Mouse (Mus musculus) monocyte, adult 2 months (primary cell): ENCODE data around the gene 1700066M21Rik.
A peak's percentile ranks its signal among the peaks of the same experiment; 100 is the strongest.

ENCODE experiments used
- DNase-seq, 2 experiments: peaks; one replicate each; pipeline ENCODE4 v3.0.0; 2022; ENCODE audit warnings: low spot score in 2 of 2, low read depth in 1 of 2

The 1700066M21Rik gene

GRCm38 (mm10) chr1:57377376-57378341 lies at the start of gene 1700066M21Rik:
Gene 1700066M21Rik, plus strand, starts transcription at chr1:57377620.
- DNase-seq = peak; percentile 78 to 90

- DNase-seq = no peak
Observed at GRCm38 (mm10) chr1:57329285-57330093, 47.9 kb upstream of the 1700066M21Rik start.

- DNase-seq = no peak
Observed at GRCm38 (mm10) chr1:57330228-57330627, 47.2 kb upstream of the 1700066M21Rik start.

GRCm38 (mm10) chr1:57332040-57332439 lies 45.4 kb upstream of the 1700066M21Rik start:
- DNase-seq = no peak

DNA sequence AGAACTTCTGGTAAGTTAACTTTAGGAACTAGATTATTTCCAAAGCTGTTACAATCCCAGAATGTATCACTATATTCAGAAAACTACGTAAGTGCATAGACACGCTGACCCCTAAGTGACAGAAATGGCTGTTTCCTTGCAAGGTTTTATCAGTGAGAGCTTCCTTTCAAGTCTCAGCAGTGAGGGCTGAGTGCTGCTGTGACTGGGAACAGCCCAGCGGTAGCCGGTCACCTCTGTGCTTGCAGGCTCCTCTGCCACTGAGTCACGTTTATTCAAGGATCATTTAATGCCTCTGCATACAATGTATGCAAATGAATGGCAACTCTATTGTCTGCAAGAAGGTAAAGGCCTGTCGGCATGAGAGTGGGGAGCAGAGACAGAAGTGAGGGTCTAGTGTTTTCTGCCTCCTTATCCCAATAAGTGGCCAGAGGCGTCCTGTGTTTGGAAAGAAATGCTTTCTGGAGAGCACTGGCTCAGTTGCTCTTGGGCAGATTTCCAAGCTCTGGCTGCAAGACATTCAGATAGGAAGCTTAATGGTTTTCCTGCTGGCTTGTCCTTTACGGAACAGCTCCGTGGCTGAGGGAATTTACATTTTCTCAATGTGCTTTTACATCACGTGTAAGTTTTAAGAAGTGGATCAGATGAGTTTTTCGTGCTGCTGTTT lies 43.7 kb upstream of the 1700066M21Rik start:
- DNase-seq = no peak

- no peak for DNase-seq
Observed at GRCm38 (mm10) chr1:57335200-57335599, 42.2 kb upstream of the 1700066M21Rik start.

DNA sequence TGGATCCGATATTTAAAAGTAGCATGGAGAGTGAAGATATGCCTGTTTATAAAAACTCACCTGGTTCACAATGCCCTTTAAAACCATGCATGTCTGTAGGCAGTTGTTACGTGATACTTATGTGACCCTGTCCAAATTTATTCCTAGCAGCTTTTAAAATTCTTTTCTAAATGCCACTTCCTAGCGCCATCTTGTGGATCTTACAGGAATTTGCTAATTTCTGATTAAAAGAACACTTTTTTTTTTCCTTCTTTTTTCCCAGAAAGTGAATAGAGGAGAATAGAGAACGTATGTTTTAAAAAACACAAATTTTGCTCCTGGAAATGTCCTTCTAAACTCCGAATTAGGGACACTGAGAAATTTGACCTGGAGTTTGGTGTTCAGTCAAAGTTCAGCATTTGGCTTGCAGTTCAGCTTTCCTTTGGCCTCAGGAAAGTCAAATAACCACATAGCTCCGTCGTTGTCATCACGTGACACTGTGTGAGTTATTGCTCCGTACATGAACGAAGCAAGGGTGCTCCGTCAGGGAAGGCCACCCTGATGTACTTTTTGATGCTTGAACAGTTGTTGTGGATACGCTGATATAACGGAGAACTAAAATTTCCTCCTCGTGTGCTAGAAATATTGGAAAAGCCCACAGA lies 38.1 kb upstream of the 1700066M21Rik start:
- DNase-seq = no peak

- no peak for DNase-seq
Observed at GRCm38 (mm10) chr1:57341197-57341596, 36.2 kb upstream of the 1700066M21Rik start.

DNA sequence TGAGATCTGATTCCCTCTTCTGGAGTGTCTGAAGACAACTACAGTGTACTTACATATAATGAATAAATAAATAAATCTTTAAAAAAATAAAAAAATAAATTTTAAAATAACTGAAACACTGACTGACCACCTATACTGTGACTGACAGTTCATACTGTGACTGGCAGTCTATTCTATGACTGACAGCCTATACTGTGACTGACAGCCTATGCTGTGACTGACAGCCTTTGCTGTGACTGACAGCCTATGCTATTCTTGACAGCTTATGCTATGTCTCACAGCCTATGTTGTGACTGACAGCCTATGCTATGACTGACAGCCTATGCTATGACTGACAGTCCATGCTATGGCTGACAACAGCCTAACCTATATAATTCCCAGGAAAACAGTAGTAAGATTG lies 29.9 kb upstream of the 1700066M21Rik start:
- DNase-seq = no peak

GRCm38 (mm10) chr1:57351941-57352340 lies 25.5 kb upstream of the 1700066M21Rik start:
- no peak for DNase-seq

GRCm38 (mm10) chr1:57358546-57358945 lies 18.9 kb upstream of the 1700066M21Rik start:
- no peak for DNase-seq

GRCm38 (mm10) chr1:57367446-57367845 lies 10.0 kb upstream of the 1700066M21Rik start:
- DNase-seq = no peak

DNA sequence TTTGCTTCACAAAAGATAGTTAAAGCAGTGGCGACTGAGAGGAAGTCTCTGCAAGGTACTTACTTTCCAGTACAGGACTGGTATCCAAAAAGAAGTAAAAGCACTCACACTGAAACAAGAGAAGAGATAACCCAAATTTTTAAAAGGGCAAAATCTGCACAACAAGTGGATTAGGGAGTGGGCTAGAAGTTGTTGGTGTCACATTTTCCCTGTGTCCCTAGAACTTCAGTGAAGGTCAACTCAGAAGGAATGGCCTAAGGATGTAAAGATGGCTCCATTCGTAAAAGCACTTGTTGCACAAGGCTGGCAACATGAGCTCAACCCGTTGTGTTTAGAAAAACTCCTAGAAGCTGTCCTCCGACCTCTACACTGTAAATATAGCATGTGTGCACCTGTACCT lies 8.3 kb upstream of the 1700066M21Rik start:
- DNase-seq = no peak

- DNase-seq = no peak
Observed at GRCm38 (mm10) chr1:57370451-57370850, 7.0 kb upstream of the 1700066M21Rik start.

- no peak for DNase-seq
Observed at GRCm38 (mm10) chr1:57375276-57375675, 2.1 kb upstream of the 1700066M21Rik start.

- DNase-seq = no peak
Observed at GRCm38 (mm10) chr1:57376806-57377205, 614 bp upstream of the 1700066M21Rik start.

- no peak for DNase-seq
Observed at GRCm38 (mm10) chr1:57386519-57386918, 9.1 kb downstream of the 1700066M21Rik start.

GRCm38 (mm10) chr1:57387876-57388275 lies 10.5 kb downstream of the 1700066M21Rik start:
- no peak for DNase-seq

GRCm38 (mm10) chr1:57388402-57389155 lies 11.2 kb downstream of the 1700066M21Rik start:
- DNase-seq = no peak
